Mouse (Mus musculus): ENCODE results near the gene Pak3. TPM values are rescaled to one million over a fixed set of nuclear protein-coding genes. Genes with fewer than 3 reads are reported as not detected.
A peak's percentile ranks its signal among the peaks of the same experiment; 100 is the strongest.
"Not testable (repeated sequence)": the region's sequence is repeated elsewhere in the genome, so short reads cannot be mapped to it uniquely, and the experiment has no call there.

Gene Pak3
- 8.7 and 8.9 TPM in 2 replicates for polyA plus RNA-seq (2015; fragmentation: Nextera tagmentation; extraction: Ambion mirVana)

GRCm38 (mm10) chrX:143518168-143518901 is at the start of gene Pak3:
Gene Pak3, plus strand, starts transcription at chrX:143518591.
- Histone ChIP-seq H3K9ac (no peak within 1 kb of the TSS), H3K9me3 (no peaks in the 10 kb centered on the region), H3K4me2 (replicated peaks) (peak within 1 kb of the TSS; percentile 56), H3K36me3 (no peaks in the 10 kb centered on the region), H3K4me1 (replicated peaks) (no peaks in the 10 kb centered on the region), H3K27ac (no peak within 1 kb of the TSS), H3K4me3 (replicated peaks) (peak within 1 kb of the TSS; percentile 22), H3K27me3 (replicated peaks) (peaks cover 9% of the 10 kb centered on the region)
- ATAC-seq: no peak; the same call in 1 of the 2 replicates
- WGBS: 15% methylated on average over 23 of the region's 23 CpGs

GRCm38 (mm10) chrX:143482866-143483265 is 35.5 kb upstream of the Pak3 start:
- H3K4me2 ChIP-seq (replicated peaks): no peak overlapping the region
- H3K4me1 ChIP-seq (replicated peaks): no peaks in the 10 kb centered on the region
- no peak overlapping the region for H3K27ac ChIP-seq
- 79% methylated on average over 3 of the region's 3 CpGs for WGBS
- H3K9ac ChIP-seq: no peak overlapping the region
- H3K9me3 ChIP-seq: no peaks in the 10 kb centered on the region
- H3K4me3 ChIP-seq (replicated peaks): no peak overlapping the region
- no peaks in the 10 kb centered on the region for H3K27me3 ChIP-seq (replicated peaks)
- no peaks in the 10 kb centered on the region for H3K36me3 ChIP-seq
- ATAC-seq: peak; percentile 100

- Histone ChIP-seq H3K4me2 (replicated peaks) (no peak overlapping the region), H3K9me3 (no peaks in the 10 kb centered on the region), H3K36me3 (no peaks in the 10 kb centered on the region), H3K9ac (no peak overlapping the region), H3K27ac (no peak overlapping the region), H3K4me3 (replicated peaks) (no peak overlapping the region), H3K4me1 (replicated peaks) (no peaks in the 10 kb centered on the region), H3K27me3 (replicated peaks) (no peaks in the 10 kb centered on the region)
- WGBS: 53% methylated on average over 4 of the region's 4 CpGs
- no peak for ATAC-seq
These were observed 17.2 kb upstream of the Pak3 start for GRCm38 (mm10) chrX:143501053-143501695.

GRCm38 (mm10) chrX:143501776-143502365 is 16.5 kb upstream of the Pak3 start:
- no peak overlapping the region for H3K4me2 ChIP-seq (replicated peaks)
- no peak overlapping the region for H3K4me3 ChIP-seq (replicated peaks)
- no peaks in the 10 kb centered on the region for H3K27me3 ChIP-seq (replicated peaks)
- H3K36me3 ChIP-seq: no peaks in the 10 kb centered on the region
- H3K9me3 ChIP-seq: no peaks in the 10 kb centered on the region
- ATAC-seq: no peak
- no peaks in the 10 kb centered on the region for H3K4me1 ChIP-seq (replicated peaks)
- WGBS: 61% methylated on average over 5 of the region's 5 CpGs
- no peak overlapping the region for H3K9ac ChIP-seq
- H3K27ac ChIP-seq: no peak overlapping the region

GRCm38 (mm10) chrX:143518917-143519316 is 526 bp downstream of the Pak3 start:
- no peak for ATAC-seq
- Histone ChIP-seq H3K4me2 (replicated peaks) (peak overlapping the region; percentile 56), H3K27me3 (replicated peaks) (peaks cover 9% of the 10 kb centered on the region), H3K36me3 (no peaks in the 10 kb centered on the region), H3K27ac (no peak overlapping the region), H3K9me3 (no peaks in the 10 kb centered on the region), H3K9ac (no peak overlapping the region), H3K4me3 (replicated peaks) (peak overlapping the region; percentile 22; the same call in 1 of the 2 replicates), H3K4me1 (replicated peaks) (no peaks in the 10 kb centered on the region)
- 24% methylated on average over 7 of the region's 7 CpGs for WGBS

GRCm38 (mm10) chrX:143519454-143519853 is 1.1 kb downstream of the Pak3 start:
- not testable (repeated sequence) for H3K27ac ChIP-seq; H3K27me3 ChIP-seq (replicated peaks); H3K4me2 ChIP-seq (replicated peaks); H3K4me3 ChIP-seq (replicated peaks); H3K9ac ChIP-seq; ATAC-seq; H3K36me3 ChIP-seq; H3K9me3 ChIP-seq; H3K4me1 ChIP-seq (replicated peaks)
- 69% methylated on average over 5 of the region's 5 CpGs for WGBS

GRCm38 (mm10) chrX:143520195-143520594 is 1.8 kb downstream of the Pak3 start:
- H3K27me3 ChIP-seq (replicated peaks): peaks cover 9% of the 10 kb centered on the region
- H3K36me3 ChIP-seq: no peaks in the 10 kb centered on the region
- H3K4me3 ChIP-seq (replicated peaks): no peak overlapping the region
- H3K4me2 ChIP-seq (replicated peaks): no peak overlapping the region
- no peak for ATAC-seq
- no peak overlapping the region for H3K27ac ChIP-seq
- WGBS: 38% methylated on average over 1 of the region's 1 CpGs
- no peaks in the 10 kb centered on the region for H3K9me3 ChIP-seq
- H3K4me1 ChIP-seq (replicated peaks): no peaks in the 10 kb centered on the region
- no peak overlapping the region for H3K9ac ChIP-seq

GRCm38 (mm10) chrX:143532331-143532730 is 13.9 kb downstream of the Pak3 start:
- Histone ChIP-seq H3K27ac (no peak overlapping the region), H3K36me3 (no peaks in the 10 kb centered on the region), H3K27me3 (replicated peaks) (no peaks in the 10 kb centered on the region; the same call in 1 of the 2 replicates), H3K4me2 (replicated peaks) (no peak overlapping the region), H3K9me3 (no peaks in the 10 kb centered on the region), H3K9ac (no peak overlapping the region), H3K4me1 (replicated peaks) (no peaks in the 10 kb centered on the region), H3K4me3 (replicated peaks) (no peak overlapping the region)
- ATAC-seq: no peak
- WGBS: 80% methylated on average over 3 of the region's 3 CpGs

- Histone ChIP-seq H3K27ac (no peak overlapping the region), H3K36me3 (no peaks in the 10 kb centered on the region), H3K4me3 (replicated peaks) (no peak overlapping the region), H3K27me3 (replicated peaks) (no peaks in the 10 kb centered on the region; the same call in 1 of the 2 replicates), H3K4me1 (replicated peaks) (no peaks in the 10 kb centered on the region), H3K9me3 (no peaks in the 10 kb centered on the region), H3K4me2 (replicated peaks) (no peak overlapping the region), H3K9ac (no peak overlapping the region)
- no peak for ATAC-seq
- WGBS: 86% methylated on average over 3 of the region's 3 CpGs
These were observed 15.2 kb downstream of the Pak3 start for GRCm38 (mm10) chrX:143533574-143533973.

GRCm38 (mm10) chrX:143542756-143543155 is 24.4 kb downstream of the Pak3 start:
- no peaks in the 10 kb centered on the region for H3K4me1 ChIP-seq (replicated peaks)
- H3K36me3 ChIP-seq: no peaks in the 10 kb centered on the region
- H3K9me3 ChIP-seq: no peaks in the 10 kb centered on the region
- no peak overlapping the region for H3K4me3 ChIP-seq (replicated peaks)
- no peaks in the 10 kb centered on the region; the same call in 1 of the 2 replicates for H3K27me3 ChIP-seq (replicated peaks)
- no peak overlapping the region for H3K9ac ChIP-seq
- H3K27ac ChIP-seq: no peak overlapping the region
- no peak for ATAC-seq
- no peak overlapping the region for H3K4me2 ChIP-seq (replicated peaks)
- WGBS: 75% methylated on average over 2 of the region's 2 CpGs

- H3K27me3 ChIP-seq (replicated peaks): no peaks in the 10 kb centered on the region; the same call in 1 of the 2 replicates
- no peaks in the 10 kb centered on the region for H3K9me3 ChIP-seq
- H3K36me3 ChIP-seq: no peaks in the 10 kb centered on the region
- WGBS: 42% methylated on average over 7 of the region's 7 CpGs
- H3K27ac ChIP-seq: no peak overlapping the region
- H3K9ac ChIP-seq: no peak overlapping the region
- no peaks in the 10 kb centered on the region for H3K4me1 ChIP-seq (replicated peaks)
- no peak overlapping the region for H3K4me3 ChIP-seq (replicated peaks)
- ATAC-seq: no peak
- no peak overlapping the region for H3K4me2 ChIP-seq (replicated peaks)
These were observed 24.9 kb downstream of the Pak3 start for GRCm38 (mm10) chrX:143543186-143543793.

GRCm38 (mm10) chrX:143573691-143574090 is 55.3 kb downstream of the Pak3 start:
- no peak overlapping the region for H3K4me3 ChIP-seq (replicated peaks)
- no peak overlapping the region for H3K9ac ChIP-seq
- no peaks in the 10 kb centered on the region for H3K36me3 ChIP-seq
- H3K27ac ChIP-seq: no peak overlapping the region
- no peaks in the 10 kb centered on the region for H3K9me3 ChIP-seq
- 63% methylated on average over 2 of the region's 2 CpGs for WGBS
- ATAC-seq: no peak
- H3K4me1 ChIP-seq (replicated peaks): no peaks in the 10 kb centered on the region
- H3K27me3 ChIP-seq (replicated peaks): no peaks in the 10 kb centered on the region
- no peak overlapping the region for H3K4me2 ChIP-seq (replicated peaks)

Measured in intestine, embryonic 15.5 days (tissue).